Mouse (Mus musculus) heart, embryonic 15.5 days (tissue): ENCODE data around the gene Gnb4. TPM values are rescaled to one million over a fixed set of nuclear protein-coding genes. Genes with fewer than 3 reads are reported as not detected.

Source experiments
- ATAC-seq: fragments of 200-750 bp; cut with Nextera tagmentation; replicated peaks from 2 replicates; pipeline ENCODE4 v1.8.0; 2017; ENCODE audit warnings: low read depth, moderate TSS enrichment; ENCODE audit not compliant: insufficient number of reproducible peaks, insufficient read depth, low FRiP score
- H3K27ac ChIP-seq: fragments of 300-500 bp; sonication (generic); 2 replicates; pipeline ENCODE4 v1.5.1; 2015; ENCODE audit warnings: mild to moderate bottlenecking, inconsistent platforms
- H3K27me3 ChIP-seq: fragments of 300-500 bp; sonication (generic); 2 replicates; pipeline ENCODE4 v1.6.1; 2015; ENCODE audit warnings: inconsistent platforms
- H3K36me3 ChIP-seq: fragments of 300-500 bp; sonication (generic); 2 replicates; pipeline ENCODE4 v1.6.1; 2015; ENCODE audit warnings: mild to moderate bottlenecking, inconsistent platforms
- H3K4me1 ChIP-seq: fragments of 300-500 bp; sonication (generic); replicated peaks from 2 replicates; pipeline ENCODE4 v1.6.1; 2015; ENCODE audit warnings: inconsistent platforms
- H3K4me2 ChIP-seq: fragments of 300-500 bp; sonication (generic); 2 replicates; pipeline ENCODE4 v1.6.1; 2015; ENCODE audit warnings: inconsistent platforms, mild to moderate bottlenecking, moderate library complexity
- H3K4me3 ChIP-seq: fragments of 300-500 bp; sonication (generic); 2 replicates; pipeline ENCODE4 v1.5.1; 2015; ENCODE audit warnings: mild to moderate bottlenecking, inconsistent platforms
- H3K9ac ChIP-seq: fragments of 300-500 bp; sonication (generic); 2 replicates; pipeline ENCODE4 v1.6.1; 2015; ENCODE audit warnings: mild to moderate bottlenecking, inconsistent platforms
- H3K9me3 ChIP-seq: fragments of 300-500 bp; sonication (generic); replicated peaks from 2 replicates; pipeline ENCODE4 v1.6.1; 2016; ENCODE audit warnings: inconsistent platforms
- WGBS: fragments of 180-500 bp; shearing (Covaris S2); methylation state at CpG from one replicate; pipeline ENCODE4 v1.1.7; 2015; ENCODE audit warnings: mixed read lengths; 5-methylcytosine and 5-hydroxymethylcytosine counted together
- polyA plus RNA-seq: library from polyadenylated mRNA; unstranded; fragments of >200 nt; fragmentation: Nextera tagmentation; extraction: Ambion mirVana; gene quantifications from 2 replicates; pipeline ENCODE4 v1.2.1, GENCODE M21; 2015

Gnb4 gene
- polyA plus RNA-seq: 56.5 and 62.2 TPM in 2 replicates

- 1% methylated on average over 76 of the region's 83 CpGs for WGBS
- peaks cover 3% of the 10 kb centered on the region; the same call in 1 of the 2 replicates for H3K36me3 ChIP-seq
- no peaks in the 10 kb centered on the region for H3K27me3 ChIP-seq
- no peaks in the 10 kb centered on the region for H3K9me3 ChIP-seq
- peak; percentile 90 for ATAC-seq
- H3K27ac ChIP-seq: peak within 1 kb of the TSS; percentile 82
- peak within 1 kb of the TSS; percentile 78 for H3K4me2 ChIP-seq
- peak within 1 kb of the TSS; percentile 84 for H3K9ac ChIP-seq
- H3K4me3 ChIP-seq: peak within 1 kb of the TSS; percentile 81
- peaks cover 14% of the 10 kb centered on the region; the same call in 1 of the 2 replicates for H3K4me1 ChIP-seq
Observed at GRCm38 (mm10) chr3:32616331-32617052, at the start of gene Gnb4. Gene Gnb4, minus strand, starts transcription at chr3:32616585.

- Histone ChIP-seq H3K9me3 (no peaks in the 10 kb centered on the region), H3K27ac (no peak overlapping the region), H3K9ac (no peak overlapping the region), H3K36me3 (no peaks in the 10 kb centered on the region), H3K27me3 (no peaks in the 10 kb centered on the region), H3K4me1 (peaks cover 12% of the 10 kb centered on the region), H3K4me2 (no peak overlapping the region), H3K4me3 (no peak overlapping the region)
- ATAC-seq: no peak
- 86% methylated on average over 3 of the region's 3 CpGs for WGBS
Observed at GRCm38 (mm10) chr3:32661556-32661930, 45.2 kb upstream of the Gnb4 start.

GRCm38 (mm10) chr3:32660831-32661555 lies 44.6 kb upstream of the Gnb4 start:
- Histone ChIP-seq H3K27me3 (no peaks in the 10 kb centered on the region), H3K4me1 (peaks cover 12% of the 10 kb centered on the region), H3K9me3 (no peaks in the 10 kb centered on the region), H3K4me3 (no peak overlapping the region), H3K4me2 (no peak overlapping the region), H3K9ac (no peak overlapping the region), H3K36me3 (no peaks in the 10 kb centered on the region), H3K27ac (no peak overlapping the region)
- ATAC-seq: no peak
- 62% methylated on average over 8 of the region's 8 CpGs for WGBS

- no peaks in the 10 kb centered on the region for H3K36me3 ChIP-seq
- WGBS: 54% methylated on average over 8 of the region's 8 CpGs
- no peak overlapping the region for H3K9ac ChIP-seq
- no peaks in the 10 kb centered on the region for H3K27me3 ChIP-seq
- no peak for ATAC-seq
- peaks cover 12% of the 10 kb centered on the region for H3K4me1 ChIP-seq
- H3K9me3 ChIP-seq: no peaks in the 10 kb centered on the region
- H3K4me2 ChIP-seq: no peak overlapping the region
- no peak overlapping the region for H3K27ac ChIP-seq
- no peak overlapping the region for H3K4me3 ChIP-seq
Observed at GRCm38 (mm10) chr3:32660276-32660675, 43.9 kb upstream of the Gnb4 start.

- no peaks in the 10 kb centered on the region for H3K36me3 ChIP-seq
- H3K27ac ChIP-seq: no peak overlapping the region
- H3K9ac ChIP-seq: no peak overlapping the region
- no peaks in the 10 kb centered on the region for H3K27me3 ChIP-seq
- peaks cover 12% of the 10 kb centered on the region for H3K4me1 ChIP-seq
- H3K9me3 ChIP-seq: no peaks in the 10 kb centered on the region
- no peak overlapping the region for H3K4me3 ChIP-seq
- ATAC-seq: no peak; the same call in 1 of the 2 replicates
- 84% methylated on average over 2 of the region's 2 CpGs for WGBS
- H3K4me2 ChIP-seq: no peak overlapping the region
Observed at GRCm38 (mm10) chr3:32659506-32659905, 43.1 kb upstream of the Gnb4 start.

GRCm38 (mm10) chr3:32658821-32659220 lies 42.4 kb upstream of the Gnb4 start:
- WGBS: 23% methylated on average over 16 of the region's 16 CpGs
- H3K4me2 ChIP-seq: peak overlapping the region; percentile 68
- H3K27me3 ChIP-seq: no peaks in the 10 kb centered on the region
- peak overlapping the region; percentile 38; the same call in 1 of the 2 replicates for H3K9ac ChIP-seq
- peak overlapping the region; percentile 49 for H3K4me3 ChIP-seq
- peak overlapping the region; percentile 41 for H3K27ac ChIP-seq
- ATAC-seq: no peak
- no peaks in the 10 kb centered on the region for H3K36me3 ChIP-seq
- peaks cover 12% of the 10 kb centered on the region for H3K4me1 ChIP-seq
- H3K9me3 ChIP-seq: no peaks in the 10 kb centered on the region

- WGBS: 42% methylated on average over 7 of the region's 7 CpGs
Observed at GRCm38 (mm10) chr3:32658401-32658800, 42.0 kb upstream of the Gnb4 start.

GRCm38 (mm10) chr3:32656398-32656994 lies 40.1 kb upstream of the Gnb4 start:
- H3K36me3 ChIP-seq: no peaks in the 10 kb centered on the region
- H3K4me3 ChIP-seq: no peak overlapping the region
- H3K27me3 ChIP-seq: no peaks in the 10 kb centered on the region
- H3K4me2 ChIP-seq: no peak overlapping the region
- no peak overlapping the region for H3K9ac ChIP-seq
- 60% methylated on average over 10 of the region's 10 CpGs for WGBS
- ATAC-seq: no peak
- H3K4me1 ChIP-seq: peaks cover 12% of the 10 kb centered on the region
- no peaks in the 10 kb centered on the region for H3K9me3 ChIP-seq
- H3K27ac ChIP-seq: no peak overlapping the region

More at GRCm38 (mm10) chr3:32658401-32658800, 42.0 kb upstream of the Gnb4 start:
- no peaks in the 10 kb centered on the region for H3K9me3 ChIP-seq
- no peaks in the 10 kb centered on the region for H3K36me3 ChIP-seq
- peak overlapping the region; percentile 68 for H3K4me2 ChIP-seq
- H3K27ac ChIP-seq: 0 out of 2 replicates have a peak overlapping the region, but pooled peaks have one; percentile 41
- peak overlapping the region; percentile 49 for H3K4me3 ChIP-seq
- H3K27me3 ChIP-seq: no peaks in the 10 kb centered on the region
- H3K4me1 ChIP-seq: peaks cover 12% of the 10 kb centered on the region
- no peak for ATAC-seq
- H3K9ac ChIP-seq: peak overlapping the region; percentile 38; the same call in 1 of the 2 replicates

GRCm38 (mm10) chr3:32655994-32656393 lies 39.6 kb upstream of the Gnb4 start:
- Histone ChIP-seq H3K4me3 (no peak overlapping the region), H3K36me3 (no peaks in the 10 kb centered on the region), H3K4me1 (peaks cover 12% of the 10 kb centered on the region), H3K27me3 (no peaks in the 10 kb centered on the region), H3K9ac (no peak overlapping the region), H3K27ac (no peak overlapping the region), H3K9me3 (no peaks in the 10 kb centered on the region), H3K4me2 (no peak overlapping the region)
- 77% methylated on average over 4 of the region's 4 CpGs for WGBS
- no peak for ATAC-seq

- ATAC-seq: no peak
- no peaks in the 10 kb centered on the region for H3K9me3 ChIP-seq
- no peaks in the 10 kb centered on the region for H3K4me1 ChIP-seq
- WGBS: 64% methylated on average over 4 of the region's 4 CpGs
- no peaks in the 10 kb centered on the region for H3K36me3 ChIP-seq
- H3K27me3 ChIP-seq: no peaks in the 10 kb centered on the region
- no peak overlapping the region for H3K4me3 ChIP-seq
- H3K27ac ChIP-seq: no peak overlapping the region
- H3K9ac ChIP-seq: no peak overlapping the region
- H3K4me2 ChIP-seq: no peak overlapping the region
Observed at GRCm38 (mm10) chr3:32652739-32653138, 36.4 kb upstream of the Gnb4 start.

- Histone ChIP-seq H3K9ac (no peak overlapping the region), H3K36me3 (no peaks in the 10 kb centered on the region), H3K9me3 (no peaks in the 10 kb centered on the region), H3K4me2 (no peak overlapping the region), H3K27me3 (no peaks in the 10 kb centered on the region), H3K4me3 (no peak overlapping the region), H3K27ac (no peak overlapping the region), H3K4me1 (no peaks in the 10 kb centered on the region)
- 65% methylated on average over 4 of the region's 4 CpGs for WGBS
- ATAC-seq: no peak
Observed at GRCm38 (mm10) chr3:32649284-32649683, 32.9 kb upstream of the Gnb4 start.
